Mouse (Mus musculus): ENCODE measurements around the gene Traf4. TPM values are rescaled to one million over a fixed set of nuclear protein-coding genes. Genes with fewer than 3 reads are reported as not detected.

The Traf4 gene
- polyA plus RNA-seq, 1 experiment from 2014 or later: 82.4 TPM

- ATAC-seq (ENCODE audit: borderline replicate concordance, extremely low read depth, low FRiP score, low TSS enrichment): no peak
- H3K36me3 ChIP-seq: no peaks in the 10 kb centered on the region
- H3K9ac ChIP-seq: no peak overlapping the region
- H3K9me3 ChIP-seq: no peaks in the 10 kb centered on the region
- no peaks in the 10 kb centered on the region for H3K27me3 ChIP-seq
- no peak overlapping the region for H3K27ac ChIP-seq
- H3K4me1 ChIP-seq: peaks cover 20% of the 10 kb centered on the region
- H3K4me2 ChIP-seq: no peak overlapping the region
- WGBS: 67% methylated on average over 4 of the region's 4 CpGs
- no peak overlapping the region for H3K4me3 ChIP-seq
Measured at GRCm38 (mm10) chr11:78171328-78171727, 5.9 kb upstream of the Traf4 start.

- WGBS: 85% methylated on average over 15 of the region's 15 CpGs
- H3K4me1 ChIP-seq: peaks cover 21% of the 10 kb centered on the region
- no peak for ATAC-seq (ENCODE audit: borderline replicate concordance, extremely low read depth, low FRiP score, low TSS enrichment)
Measured at GRCm38 (mm10) chr11:78170306-78170705, 4.9 kb upstream of the Traf4 start.

GRCm38 (mm10) chr11:78168541-78169468, 3.4 kb upstream of the Traf4 start:
- Histone ChIP-seq H3K36me3 (no peaks in the 10 kb centered on the region), H3K4me3 (no peak overlapping the region), H3K9me3 (no peaks in the 10 kb centered on the region), H3K27me3 (no peaks in the 10 kb centered on the region), H3K9ac (no peak overlapping the region), H3K4me2 (no peak overlapping the region), H3K4me1 (peaks cover 12% of the 10 kb centered on the region), H3K27ac (no peak overlapping the region)
- no peak for ATAC-seq (ENCODE audit: borderline replicate concordance, extremely low read depth, low FRiP score, low TSS enrichment)
- 48% methylated on average over 19 of the region's 19 CpGs for WGBS

More at GRCm38 (mm10) chr11:78170306-78170705, 4.9 kb upstream of the Traf4 start:
- Histone ChIP-seq H3K4me2 (no peak overlapping the region), H3K9me3 (no peaks in the 10 kb centered on the region), H3K27me3 (no peaks in the 10 kb centered on the region), H3K4me3 (no peak overlapping the region), H3K27ac (no peak overlapping the region), H3K36me3 (no peaks in the 10 kb centered on the region), H3K9ac (no peak overlapping the region)

- 88% methylated on average over 14 of the region's 14 CpGs for WGBS
- Histone ChIP-seq H3K9me3 (no peaks in the 10 kb centered on the region), H3K36me3 (no peaks in the 10 kb centered on the region), H3K27me3 (no peaks in the 10 kb centered on the region), H3K4me2 (no peak overlapping the region), H3K4me3 (no peak overlapping the region), H3K9ac (no peak overlapping the region), H3K27ac (no peak overlapping the region), H3K4me1 (peaks cover 26% of the 10 kb centered on the region)
- ATAC-seq (ENCODE audit: borderline replicate concordance, extremely low read depth, low FRiP score, low TSS enrichment): no peak
Measured at GRCm38 (mm10) chr11:78167257-78167959, 2.0 kb upstream of the Traf4 start.

GRCm38 (mm10) chr11:78166640-78167039, 1.3 kb upstream of the Traf4 start:
- Histone ChIP-seq H3K9me3 (no peaks in the 10 kb centered on the region), H3K4me1 (peaks cover 33% of the 10 kb centered on the region), H3K36me3 (peaks cover 5% of the 10 kb centered on the region; the same call in 1 of the 2 replicates), H3K4me3 (no peak overlapping the region), H3K4me2 (no peak overlapping the region), H3K9ac (no peak overlapping the region), H3K27me3 (no peaks in the 10 kb centered on the region), H3K27ac (peak overlapping the region; percentile 98)
- WGBS: 68% methylated on average over 6 of the region's 6 CpGs
- ATAC-seq (ENCODE audit: borderline replicate concordance, extremely low read depth, low FRiP score, low TSS enrichment): no peak

GRCm38 (mm10) chr11:78166161-78166560, 772 bp upstream of the Traf4 start:
- Histone ChIP-seq H3K4me1 (peaks cover 37% of the 10 kb centered on the region), H3K27me3 (no peaks in the 10 kb centered on the region), H3K4me2 (peak overlapping the region; percentile 76), H3K27ac (peak overlapping the region; percentile 98), H3K4me3 (peak overlapping the region; percentile 81), H3K36me3 (peaks cover 8% of the 10 kb centered on the region; the same call in 1 of the 2 replicates), H3K9me3 (no peaks in the 10 kb centered on the region), H3K9ac (peak overlapping the region; percentile 98)
- no peak for ATAC-seq (ENCODE audit: borderline replicate concordance, extremely low read depth, low FRiP score, low TSS enrichment)
- 34% methylated on average over 4 of the region's 4 CpGs for WGBS

- Histone ChIP-seq H3K9me3 (no peaks in the 10 kb centered on the region), H3K27ac (peak overlapping the region; percentile 98), H3K36me3 (peaks cover 12% of the 10 kb centered on the region; the same call in 1 of the 2 replicates), H3K9ac (peak overlapping the region; percentile 98), H3K4me3 (peak overlapping the region; percentile 81), H3K27me3 (no peaks in the 10 kb centered on the region), H3K4me1 (peaks cover 41% of the 10 kb centered on the region), H3K4me2 (peak overlapping the region; percentile 76)
- under 1% methylated on average over 16 of the region's 16 CpGs for WGBS
- ATAC-seq (ENCODE audit: borderline replicate concordance, extremely low read depth, low FRiP score, low TSS enrichment): peak; percentile 28
Measured at GRCm38 (mm10) chr11:78165761-78166109, 346 bp upstream of the Traf4 start.

- peak overlapping the region; percentile 98 for H3K27ac ChIP-seq
- H3K27me3 ChIP-seq: no peaks in the 10 kb centered on the region
- WGBS: under 1% methylated on average over 14 of the region's 14 CpGs
- H3K9me3 ChIP-seq: no peaks in the 10 kb centered on the region
- H3K4me2 ChIP-seq: peak overlapping the region; percentile 76
- no peak for ATAC-seq (ENCODE audit: borderline replicate concordance, extremely low read depth, low FRiP score, low TSS enrichment)
- H3K4me3 ChIP-seq: peak overlapping the region; percentile 81
- H3K9ac ChIP-seq: peak overlapping the region; percentile 98
- peaks cover 53% of the 10 kb centered on the region for H3K4me1 ChIP-seq
- peaks cover 24% of the 10 kb centered on the region for H3K36me3 ChIP-seq
Measured at GRCm38 (mm10) chr11:78164604-78164923, 825 bp downstream of the Traf4 start.

GRCm38 (mm10) chr11:78163681-78164603, 1.4 kb downstream of the Traf4 start:
- H3K36me3 ChIP-seq: peaks cover 27% of the 10 kb centered on the region
- H3K27me3 ChIP-seq: no peaks in the 10 kb centered on the region
- peak; percentile 61 for ATAC-seq (ENCODE audit: borderline replicate concordance, extremely low read depth, low FRiP score, low TSS enrichment)
- peak overlapping the region; percentile 76 for H3K4me2 ChIP-seq
- H3K9ac ChIP-seq: peak overlapping the region; percentile 98
- peak overlapping the region; percentile 81 for H3K4me3 ChIP-seq
- WGBS: 1% methylated on average over 22 of the region's 22 CpGs
- H3K4me1 ChIP-seq: peaks cover 55% of the 10 kb centered on the region
- H3K27ac ChIP-seq: peak overlapping the region; percentile 98
- H3K9me3 ChIP-seq: no peaks in the 10 kb centered on the region

- Histone ChIP-seq H3K36me3 (peaks cover 36% of the 10 kb centered on the region), H3K27me3 (no peaks in the 10 kb centered on the region), H3K9me3 (no peaks in the 10 kb centered on the region), H3K4me3 (peak overlapping the region; percentile 81), H3K9ac (peak overlapping the region; percentile 98), H3K4me2 (peak overlapping the region; percentile 76), H3K4me1 (peaks cover 55% of the 10 kb centered on the region), H3K27ac (peak overlapping the region; percentile 98)
- 58% methylated on average over 2 of the region's 2 CpGs for WGBS
- ATAC-seq (ENCODE audit: borderline replicate concordance, extremely low read depth, low FRiP score, low TSS enrichment): no peak
Measured at GRCm38 (mm10) chr11:78163045-78163444, 2.3 kb downstream of the Traf4 start.

- H3K9ac ChIP-seq: peak overlapping the region; percentile 98; the same call in 1 of the 2 replicates
- peak overlapping the region; percentile 98 for H3K27ac ChIP-seq
- H3K4me3 ChIP-seq: peak overlapping the region; percentile 81
- no peaks in the 10 kb centered on the region for H3K9me3 ChIP-seq
- peaks cover 41% of the 10 kb centered on the region for H3K36me3 ChIP-seq
- no peaks in the 10 kb centered on the region for H3K27me3 ChIP-seq
- peak overlapping the region; percentile 76 for H3K4me2 ChIP-seq
- ATAC-seq (ENCODE audit: borderline replicate concordance, extremely low read depth, low FRiP score, low TSS enrichment): no peak
- H3K4me1 ChIP-seq: peaks cover 55% of the 10 kb centered on the region
- WGBS: 40% methylated on average over 6 of the region's 6 CpGs
Measured at GRCm38 (mm10) chr11:78162504-78162903, 2.9 kb downstream of the Traf4 start.
